Mouse (Mus musculus) c-Kit-positive CD71-negative TER-119-negative erythroid progenitor cells, embryonic 14.5 days (primary cell): Measurements from ENCODE around the gene Metrnl.
A peak's percentile ranks its signal among the peaks of the same experiment; 100 is the strongest.

ENCODE experiments used
- DNase-seq: peaks from one replicate; pipeline ENCODE4 v3.0.0-alpha.2; 2013; ENCODE audit warnings: low read depth

Metrnl gene

DNA sequence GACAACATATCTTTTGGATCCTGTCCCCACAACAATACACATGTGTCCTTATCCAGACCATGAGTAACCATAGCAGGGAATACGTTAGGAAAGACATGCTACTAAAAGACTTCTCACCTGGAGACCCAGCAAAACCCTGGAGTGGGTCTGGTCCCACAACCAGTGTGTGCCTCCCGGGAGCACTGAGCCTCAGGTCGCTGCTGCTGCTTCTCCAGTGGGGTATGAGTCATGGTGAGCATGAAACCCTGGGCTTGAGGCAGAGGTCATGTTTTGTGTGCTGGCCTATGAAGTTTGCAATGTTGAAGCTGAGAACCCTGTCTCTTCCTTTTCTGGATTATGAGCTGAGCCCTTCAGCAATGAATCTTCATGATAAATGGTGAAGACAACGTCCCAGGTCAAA, 15.3 kb upstream of the Metrnl start:
- DNase-seq, result no peak

DNA sequence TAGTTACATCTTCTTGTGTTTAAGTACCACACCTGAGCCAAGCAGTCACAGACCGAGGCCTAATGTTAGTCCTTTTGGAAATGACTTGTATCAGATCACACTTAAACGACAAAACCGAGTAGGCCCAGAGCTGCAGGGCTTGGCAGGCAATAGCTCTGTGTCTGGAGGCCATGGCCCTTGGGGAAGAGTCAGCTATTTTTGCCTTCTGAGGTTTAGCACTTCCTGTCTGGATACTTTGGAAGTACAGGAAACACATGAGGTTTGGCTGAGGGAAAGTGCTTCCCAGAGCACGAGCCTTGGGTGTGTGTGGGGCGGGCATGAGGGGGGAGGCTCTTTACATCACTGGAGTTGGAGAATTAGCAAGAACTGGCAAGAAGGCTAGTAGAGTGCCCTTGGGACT, 14.7 kb upstream of the Metrnl start:
- no peak for DNase-seq

- DNase-seq, result no peak
Measured at GRCm38 (mm10) chr11:121688024-121688423, 13.3 kb upstream of the Metrnl start.

GRCm38 (mm10) chr11:121695304-121696064, 5.9 kb upstream of the Metrnl start:
- DNase-seq, result no peak

DNA sequence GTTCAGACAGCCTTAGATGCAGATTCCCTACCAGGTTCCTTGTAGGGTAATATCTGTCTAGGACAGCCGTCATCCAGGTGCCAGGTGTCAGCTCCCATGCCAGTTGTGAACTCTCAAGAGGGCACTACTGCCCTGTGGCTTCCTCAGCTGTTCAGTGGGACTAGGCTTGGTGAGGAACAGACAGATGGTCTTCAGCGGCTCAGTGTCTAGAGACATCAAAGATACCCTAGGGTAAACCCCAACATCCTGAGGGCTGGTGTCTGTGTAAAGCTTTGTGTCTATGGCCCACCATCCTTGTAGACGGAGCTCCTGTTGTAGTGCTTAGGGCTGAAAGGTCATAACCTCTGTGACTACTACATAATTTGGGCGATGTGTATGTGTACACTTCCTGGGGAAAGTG, 4.1 kb upstream of the Metrnl start:
- DNase-seq, result no peak

DNA sequence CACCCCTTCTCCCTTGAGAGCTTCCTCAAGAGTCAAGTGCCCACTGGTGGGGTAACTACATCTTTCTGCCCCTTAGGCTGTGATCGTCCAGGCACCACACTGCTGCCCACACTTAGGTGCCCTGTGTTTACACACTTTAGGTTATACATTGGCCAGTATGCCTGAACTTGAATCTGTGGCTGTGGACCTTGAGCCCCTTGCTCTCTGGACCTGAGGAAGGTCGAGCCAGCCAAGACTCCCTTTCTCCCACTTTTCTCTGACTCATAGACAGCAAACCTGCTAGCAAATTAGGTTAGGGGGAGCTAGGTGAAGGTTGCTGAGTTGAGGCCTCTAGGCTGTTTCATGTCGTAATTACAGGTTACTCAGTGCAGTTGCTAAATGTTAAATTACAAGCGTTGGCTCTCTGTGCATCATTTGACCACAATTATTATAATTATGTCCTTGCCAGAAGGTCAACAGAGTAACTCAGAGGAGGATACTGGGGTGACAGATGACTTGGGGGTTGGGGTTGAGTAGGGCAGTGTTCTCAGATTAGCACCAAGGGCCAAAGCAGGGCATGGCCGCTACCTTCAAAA, 2.9 kb upstream of the Metrnl start:
- DNase-seq, result no peak

DNA sequence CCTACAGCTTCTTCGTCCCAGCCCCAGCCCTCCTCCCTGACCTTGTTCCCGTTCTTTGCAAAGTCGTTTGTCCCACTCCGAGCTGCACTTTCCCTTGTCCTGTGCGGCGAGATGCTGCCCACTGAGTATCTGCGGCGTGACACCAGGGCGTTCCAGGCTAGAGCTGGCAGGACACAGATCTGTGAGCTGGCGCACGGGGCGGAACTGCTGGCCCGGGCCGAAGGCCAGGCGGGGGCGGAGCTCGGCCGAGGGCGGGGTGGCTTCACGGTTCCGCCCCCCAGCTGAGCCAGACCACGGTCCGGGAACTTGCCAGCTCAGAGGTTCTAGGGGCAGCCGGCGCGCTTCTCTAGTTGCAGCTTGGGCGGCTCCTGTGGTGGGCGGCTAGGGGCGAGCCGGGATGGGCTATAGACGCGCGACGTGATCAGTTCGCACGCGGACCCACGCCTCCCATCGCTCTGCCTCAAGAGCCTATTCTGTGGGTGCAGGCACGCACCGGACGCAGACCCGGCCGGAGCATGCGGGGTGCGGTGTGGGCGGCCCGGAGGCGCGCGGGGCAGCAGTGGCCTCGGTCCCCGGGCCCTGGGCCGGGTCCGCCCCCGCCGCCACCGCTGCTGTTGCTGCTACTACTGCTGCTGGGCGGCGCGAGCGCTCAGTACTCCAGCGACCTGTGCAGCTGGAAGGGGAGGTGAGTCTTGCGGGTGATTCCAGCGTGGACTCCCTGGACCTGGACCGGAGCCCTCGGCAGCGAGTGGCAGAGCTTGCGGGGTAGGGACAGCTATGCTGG, 959 bp downstream of the Metrnl start:
- peak; percentile 60 for DNase-seq

- DNase-seq, result peak; percentile 44
Measured at GRCm38 (mm10) chr11:121702895-121703618, 1.7 kb downstream of the Metrnl start.

GRCm38 (mm10) chr11:121703619-121704215, 2.4 kb downstream of the Metrnl start:
- DNase-seq, result no peak

GRCm38 (mm10) chr11:121706521-121707005, 5.2 kb downstream of the Metrnl start:
- DNase-seq, result peak; percentile 44

DNA sequence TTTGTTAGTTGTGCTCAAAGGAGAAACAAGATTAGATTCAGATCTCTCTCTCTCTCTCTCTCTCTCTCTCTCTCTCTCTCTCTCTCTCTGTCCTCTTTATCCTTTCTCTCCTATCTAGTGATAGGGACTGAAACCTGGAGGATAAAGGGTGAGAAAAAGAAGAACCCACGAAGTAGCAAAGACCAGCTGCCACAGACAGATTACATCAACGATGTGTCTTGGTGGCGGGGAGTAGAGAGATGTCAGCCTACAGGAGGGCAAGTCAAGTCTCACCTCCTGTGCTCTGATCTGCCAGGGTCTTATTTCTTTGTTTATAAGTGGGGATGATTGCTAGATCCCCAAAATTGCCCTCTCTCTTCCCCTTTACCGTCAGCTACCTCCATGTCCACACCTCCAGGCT, 7.9 kb downstream of the Metrnl start:
- DNase-seq, result no peak

DNA sequence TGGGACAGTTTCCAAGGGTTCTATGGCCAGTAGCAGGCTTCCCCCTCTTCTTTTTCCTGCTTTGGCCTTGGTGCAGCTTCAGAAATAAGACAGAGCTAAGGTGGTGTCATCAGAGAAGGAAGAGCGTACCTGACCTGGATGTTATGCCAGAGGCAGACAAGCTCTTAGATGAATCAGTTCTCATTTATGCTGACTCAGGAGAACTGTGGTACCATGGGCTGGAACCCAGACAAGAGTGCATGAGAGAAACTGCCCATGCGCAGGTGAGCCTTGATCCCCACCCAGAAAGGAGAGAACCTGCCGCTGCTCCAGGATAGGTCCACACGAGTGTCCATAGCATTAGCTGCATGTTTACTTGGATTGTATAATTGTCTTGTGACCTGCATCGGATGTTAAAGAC, 8.9 kb downstream of the Metrnl start:
- no peak for DNase-seq

DNA sequence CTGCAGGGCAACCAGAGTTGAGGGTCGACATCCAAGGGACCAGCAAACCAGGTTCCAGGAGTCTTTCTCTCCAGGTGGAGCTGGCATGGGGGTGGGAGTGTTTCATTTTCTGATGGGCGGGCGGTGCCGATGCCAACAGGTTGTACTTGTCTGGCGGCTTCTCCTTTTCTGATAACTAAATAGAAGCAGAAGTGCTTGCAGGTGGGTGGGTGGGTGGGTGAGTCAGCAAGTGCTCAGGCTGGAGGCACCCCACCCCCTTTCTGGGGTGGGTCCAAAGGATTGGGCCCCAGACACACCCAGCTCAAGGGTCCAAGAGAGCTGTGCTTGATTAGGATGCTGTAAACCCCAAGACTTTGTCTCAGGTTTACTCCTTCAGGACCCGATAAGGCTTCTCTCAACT, 11.6 kb downstream of the Metrnl start:
- no peak for DNase-seq

GRCm38 (mm10) chr11:121713569-121713968, 12.2 kb downstream of the Metrnl start:
- no peak for DNase-seq

DNA sequence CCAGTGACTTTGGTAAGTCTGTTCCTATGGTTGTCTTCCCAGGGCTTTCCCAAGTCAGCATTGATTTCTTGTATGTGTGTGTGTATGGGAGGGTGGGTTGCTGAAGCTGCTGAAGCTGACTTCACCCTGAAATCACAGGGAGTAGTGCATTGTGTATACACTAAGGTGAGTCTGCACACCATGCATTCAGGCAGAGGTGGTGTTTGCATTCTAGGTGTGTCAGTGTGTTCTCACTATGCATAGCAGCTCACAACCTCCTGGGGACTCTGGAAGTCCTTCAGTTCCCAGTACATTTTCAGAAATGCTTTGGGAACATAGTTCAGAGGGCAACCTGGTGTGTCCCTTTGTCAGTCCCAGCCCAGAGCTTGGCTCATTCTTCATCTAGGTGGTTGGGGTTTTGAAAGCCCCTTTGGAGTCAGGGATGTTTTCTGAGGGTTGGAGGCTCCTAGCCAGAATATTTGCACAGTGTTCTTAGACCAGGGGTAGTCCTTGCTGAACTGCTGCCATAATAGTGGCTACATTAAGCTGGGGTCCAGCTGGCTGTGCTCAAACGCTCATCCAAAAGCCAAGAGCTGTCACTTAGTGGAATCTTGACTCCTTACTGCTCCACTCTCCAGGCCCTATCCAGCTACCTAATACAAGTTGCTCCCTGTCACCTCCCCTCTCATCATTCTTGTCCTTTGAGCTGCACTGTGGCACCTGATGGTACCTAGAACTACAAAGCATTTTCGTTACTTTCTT, 13.6 kb downstream of the Metrnl start:
- DNase-seq, result no peak

DNA sequence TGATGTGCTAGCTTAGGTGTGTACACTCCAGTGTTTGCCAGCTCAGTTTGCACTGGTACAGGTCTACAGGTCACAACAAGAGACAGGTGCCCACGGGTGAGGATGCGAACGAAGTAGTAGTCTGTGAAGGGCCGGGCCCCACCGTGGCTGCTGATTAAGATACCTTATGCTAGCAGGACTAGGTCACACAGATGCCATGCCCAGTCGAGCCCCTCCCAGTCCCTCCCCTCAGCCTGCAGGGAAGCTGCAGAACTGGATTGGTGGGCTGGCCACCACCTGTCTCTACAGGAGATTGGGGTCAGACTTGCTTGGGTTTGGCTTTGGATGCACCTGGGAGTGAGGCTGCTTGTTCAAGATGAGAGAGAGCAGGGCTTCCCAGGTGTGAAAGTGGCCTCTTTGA, 16.4 kb downstream of the Metrnl start:
- no peak for DNase-seq

DNA sequence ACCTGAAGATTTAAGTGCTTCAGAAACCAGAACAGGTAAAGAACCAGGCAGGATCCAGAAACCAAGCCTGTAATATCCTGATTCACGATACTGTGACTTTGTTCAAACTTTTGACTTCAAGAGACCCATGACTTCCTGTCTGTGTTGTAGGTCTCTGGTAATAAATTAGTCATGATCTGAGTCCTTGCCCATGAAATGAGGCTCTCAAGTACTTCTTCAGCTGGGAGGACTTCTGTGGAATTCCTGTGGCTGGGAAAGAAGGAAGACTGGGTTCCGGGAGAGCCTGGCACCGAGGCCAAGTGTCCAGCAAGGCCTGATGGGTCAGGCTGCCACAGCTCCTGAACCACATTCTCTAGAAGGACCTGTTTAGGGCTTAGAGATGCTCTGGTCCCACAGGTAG, 19.4 kb downstream of the Metrnl start:
- DNase-seq, result no peak

DNA sequence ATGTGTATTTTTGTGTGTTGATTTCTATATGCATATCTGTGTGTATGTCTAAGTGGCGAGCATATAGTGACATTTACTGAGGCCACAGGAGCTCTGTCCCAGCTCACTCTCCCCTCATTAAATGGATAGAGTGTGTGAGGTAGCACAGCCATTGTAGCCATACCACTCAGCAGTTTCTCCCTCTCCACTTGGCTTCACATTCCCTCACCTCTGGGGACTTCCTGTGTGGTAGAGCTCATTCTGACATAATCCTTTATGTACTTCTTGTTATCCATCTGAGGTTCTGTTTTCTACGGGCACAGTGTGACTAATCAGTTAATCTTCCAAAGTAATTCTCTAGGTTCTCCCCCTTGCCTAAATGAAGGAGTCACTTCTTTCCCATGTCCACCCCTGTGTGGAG, 21.1 kb downstream of the Metrnl start:
- DNase-seq, result no peak

DNA sequence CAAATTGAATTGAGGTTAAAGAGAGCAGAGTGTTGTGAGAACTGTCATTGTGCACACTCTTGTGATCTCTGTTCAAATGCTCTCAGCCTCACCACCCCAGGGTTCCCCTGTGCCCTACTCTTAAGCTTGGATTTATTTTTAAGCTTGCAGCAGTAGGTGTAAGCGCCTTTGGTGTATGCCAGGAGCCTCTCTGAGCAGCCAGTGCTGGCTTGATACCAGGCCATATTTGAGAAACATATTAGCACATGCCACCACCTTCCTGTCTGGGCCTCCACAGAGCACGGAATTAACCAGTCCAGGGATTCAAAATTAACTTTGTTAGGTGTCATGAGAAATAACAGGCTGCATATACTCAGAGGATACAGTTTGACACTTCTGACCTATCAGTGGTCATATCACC, 25.3 kb downstream of the Metrnl start:
- DNase-seq, result no peak

DNA sequence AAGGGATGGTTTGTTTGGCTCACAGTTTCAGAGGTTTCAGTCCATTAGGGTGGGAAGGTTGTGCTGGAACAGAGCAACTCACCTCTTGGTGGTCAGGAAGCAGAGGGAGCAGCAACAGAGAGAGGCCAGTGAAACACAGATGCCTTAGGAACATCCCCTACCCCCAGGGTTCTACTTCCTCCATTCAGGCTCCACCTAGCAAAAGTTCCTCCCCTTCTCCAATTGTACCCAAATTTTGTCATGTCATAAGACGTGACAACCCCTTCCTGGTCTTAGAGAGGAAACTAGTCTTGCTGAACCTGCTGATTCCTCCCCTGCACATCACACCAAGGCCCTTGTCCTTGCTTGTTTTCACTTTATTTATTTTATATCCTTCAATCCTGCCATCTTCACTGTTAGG, 32.8 kb downstream of the Metrnl start:
- DNase-seq, result no peak

DNA sequence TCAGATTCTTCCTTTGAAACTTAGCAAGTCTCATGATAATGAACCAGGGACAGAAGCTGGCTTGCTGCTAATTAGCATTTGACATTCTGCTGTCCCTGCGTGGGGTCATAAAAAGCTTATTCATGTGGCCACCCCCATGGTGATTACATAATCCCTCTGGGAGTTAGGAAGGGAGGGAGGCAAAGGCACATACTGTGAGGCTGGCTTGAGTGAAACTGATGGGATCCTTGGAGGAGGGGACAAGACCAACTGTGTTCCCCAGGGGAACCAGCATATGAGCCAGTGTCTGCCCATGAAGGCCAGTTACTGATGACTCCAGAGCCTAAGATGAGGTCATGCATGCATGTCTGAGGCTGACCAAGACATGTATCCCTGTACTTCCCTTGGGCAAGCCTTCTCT, 33.5 kb downstream of the Metrnl start:
- DNase-seq, result no peak
